ENCODE assay signal across 22 mouse cellular contexts in the genomic region with DNA sequence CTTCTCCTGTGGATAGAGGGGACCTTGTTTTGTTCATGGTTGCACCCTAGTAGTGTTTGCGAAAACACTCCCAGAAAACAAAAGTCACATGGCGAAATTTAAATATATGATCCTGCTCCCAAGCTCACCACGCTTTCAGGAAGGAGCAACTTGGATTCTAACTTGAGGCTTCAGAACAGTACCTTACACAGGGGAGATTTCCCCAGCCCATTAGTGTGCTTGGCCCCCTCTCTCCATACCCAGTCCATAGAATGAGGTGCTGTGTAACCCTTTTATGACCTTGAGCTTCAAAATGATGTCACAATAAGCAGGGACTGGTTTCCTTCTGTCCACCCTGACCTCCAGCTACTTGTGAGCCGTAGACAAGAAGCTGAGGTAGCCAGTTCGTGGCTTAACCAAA. TPM values are rescaled to one million over a fixed set of nuclear protein-coding genes. Genes with fewer than 3 reads are reported as not detected.
DNase-seq lines count a peak whose midpoint lies in the region; ATAC-seq and TF ChIP-seq lines count a peak whose summit lies in the region.
"Had no signal": no experiment of that assay in that cellular context is flagged by ENCODE, and none has a peak within 500 bp of the region (broad histone marks: within the 10 kb centered on the region; RNA-seq: fewer than 3 reads in every experiment).

TSS of gene Tex29 (plus strand) at position 301 of the 400 bp plus-strand sequence.

- H3K27ac ChIP-seq in embryonic facial prominence, embryonic 14.5 days (replicated peaks; ENCODE audit: low read depth, low read length), result 0 out of 2 replicates have a peak within 1 kb of the TSS, but pooled peaks have one; percentile 5
- H3K27ac ChIP-seq in embryonic facial prominence, embryonic 10.5 days (replicated peaks), result no peak within 1 kb of the TSS
- H3K27ac ChIP-seq in heart, embryonic 16.5 days (ENCODE audit: low read length), result peak within 1 kb of the TSS; percentile 75
- H3K27ac ChIP-seq in heart, embryonic 11.5 days (ENCODE audit: low read depth, low read length), result no peak within 1 kb of the TSS
- peak within 1 kb of the TSS; percentile 71 for H3K27ac ChIP-seq in neural tube, embryonic 13.5 days (replicated peaks)
- peak within 1 kb of the TSS; percentile 43; the same call in 1 of the 2 replicates for H3K27ac ChIP-seq in olfactory bulb, adult 2 months (ENCODE audit: insufficient read depth, low read depth, low read length)
- H3K27ac ChIP-seq: embryonic facial prominence, embryonic 15.5 days; gastrocnemius, adult 2 months; heart, adult 2 months; intestine, embryonic 15.5 days; liver, embryonic 15.5 days; midbrain, embryonic 12.5 days had no signal

- TF ChIP-seq CTCF in olfactory bulb, adult 2 months (IDR thresholded peaks at IDR 0.05; ENCODE audit: insufficient read depth, low read depth, low read length), result no peak

- H3K36me3 ChIP-seq in embryonic facial prominence, embryonic 14.5 days (ENCODE audit: control insufficient read depth, insufficient read depth, low read length), result 0 out of 2 replicates have a peak, but pooled peaks cover 2% of the 10 kb centered on the region
- H3K36me3 ChIP-seq in embryonic facial prominence, embryonic 10.5 days (replicated peaks), result peaks cover 9% of the 10 kb centered on the region
- H3K36me3 ChIP-seq in heart, embryonic 16.5 days (ENCODE audit: control insufficient read depth, insufficient read depth), result peaks cover under 1% of the 10 kb centered on the region
- H3K36me3 ChIP-seq in heart, embryonic 11.5 days (ENCODE audit: control insufficient read depth, insufficient read depth, low read length), result no peaks in the 10 kb centered on the region; the same call in 1 of the 2 replicates
- H3K36me3 ChIP-seq in neural tube, embryonic 13.5 days, result peaks cover 17% of the 10 kb centered on the region
- H3K36me3 ChIP-seq: intestine, embryonic 15.5 days; liver, embryonic 15.5 days had no signal

- no peaks in the 10 kb centered on the region for H3K27me3 ChIP-seq in embryonic facial prominence, embryonic 14.5 days (replicated peaks; ENCODE audit: control insufficient read depth, insufficient read depth, low read length)
- H3K27me3 ChIP-seq in embryonic facial prominence, embryonic 10.5 days (replicated peaks; ENCODE audit: low read depth, poor library complexity, severe bottlenecking), result no peaks in the 10 kb centered on the region
- no peaks in the 10 kb centered on the region for H3K27me3 ChIP-seq in heart, embryonic 16.5 days (ENCODE audit: control insufficient read depth, insufficient read depth, low read length)
- no peaks in the 10 kb centered on the region for H3K27me3 ChIP-seq in heart, embryonic 11.5 days (ENCODE audit: control insufficient read depth, insufficient read depth, low read length)
- no peaks in the 10 kb centered on the region for H3K27me3 ChIP-seq in neural tube, embryonic 13.5 days
- H3K27me3 ChIP-seq: embryonic facial prominence, embryonic 15.5 days; intestine, embryonic 15.5 days; liver, embryonic 15.5 days; midbrain, embryonic 12.5 days had no signal

- ATAC-seq in embryonic facial prominence, embryonic 14.5 days (ENCODE audit: low read depth), result no peak
- no peak for ATAC-seq in heart, embryonic 16.5 days (replicated peaks; ENCODE audit: extremely low read depth, insufficient read depth, low FRiP score)
- no peak for ATAC-seq in heart, embryonic 11.5 days (replicated peaks; ENCODE audit: insufficient number of reproducible peaks, low FRiP score, low TSS enrichment)
- no peak for ATAC-seq in neural tube, embryonic 13.5 days (ENCODE audit: low read depth)
- ATAC-seq in megakaryocyte progenitor cell, adult 5-6 weeks (replicated peaks; ENCODE audit: poor library complexity), result no peak
- ATAC-seq: CD4-positive, CD25-positive, alpha-beta regulatory T cell, adult 4 months; intestine, embryonic 15.5 days had no signal

- DNase-seq in embryonic facial prominence, embryonic 14.5 days (ENCODE audit: low spot score), result no peak
- DNase-seq in embryonic facial prominence, embryonic 10.5 days (ENCODE audit: low spot score), result no peak
- DNase-seq in neural tube, embryonic 10.5 days (ENCODE audit: extremely low spot score, low spot score), result no peak
- DNase-seq: cerebellum, adult 9-11 months; gastrocnemius, adult 2 months; heart, adult 2 months; right cerebral cortex, postnatal 25 days; thymus, postnatal 36 days had no signal

- no peaks in the 10 kb centered on the region for H3K4me1 ChIP-seq in embryonic facial prominence, embryonic 14.5 days (ENCODE audit: control insufficient read depth, insufficient read depth, low read length)
- peaks cover 12% of the 10 kb centered on the region for H3K4me1 ChIP-seq in embryonic facial prominence, embryonic 10.5 days
- H3K4me1 ChIP-seq in heart, embryonic 16.5 days (ENCODE audit: control insufficient read depth, insufficient read depth, low read length), result peaks cover 17% of the 10 kb centered on the region
- H3K4me1 ChIP-seq in heart, embryonic 11.5 days (ENCODE audit: control insufficient read depth, insufficient read depth, low read length), result peaks cover 16% of the 10 kb centered on the region
- peaks cover 40% of the 10 kb centered on the region for H3K4me1 ChIP-seq in neural tube, embryonic 13.5 days (replicated peaks)
- peaks cover 25% of the 10 kb centered on the region for H3K4me1 ChIP-seq in olfactory bulb, adult 2 months (ENCODE audit: control insufficient read depth, insufficient read depth, low read length)
- H3K4me1 ChIP-seq: liver, embryonic 15.5 days had no signal

- 84% methylated on average over 5 of the region's 5 CpGs for WGBS in embryonic facial prominence, embryonic 14.5 days
- WGBS in embryonic facial prominence, embryonic 10.5 days, result 83% methylated on average over 5 of the region's 5 CpGs
- 80% methylated on average over 5 of the region's 5 CpGs for WGBS in heart, embryonic 16.5 days
- 77% methylated on average over 5 of the region's 5 CpGs for WGBS in heart, embryonic 11.5 days (ENCODE audit: insufficient replicate concordance)
- 94% methylated on average over 5 of the region's 5 CpGs for WGBS in neural tube, embryonic 13.5 days
- WGBS in olfactory bulb, adult 2 months, result 81% methylated on average over 5 of the region's 5 CpGs

- H3K4me2 ChIP-seq in embryonic facial prominence, embryonic 14.5 days (ENCODE audit: low read depth, low read length), result no peak within 1 kb of the TSS
- H3K4me2 ChIP-seq in heart, embryonic 16.5 days (ENCODE audit: low read depth, low read length), result peak within 1 kb of the TSS; percentile 45; the same call in 1 of the 2 replicates
- H3K4me2 ChIP-seq in heart, embryonic 11.5 days, result no peak within 1 kb of the TSS
- H3K4me2 ChIP-seq in neural tube, embryonic 13.5 days, result no peak within 1 kb of the TSS
- H3K4me2 ChIP-seq: embryonic facial prominence, embryonic 15.5 days; intestine, embryonic 15.5 days; liver, embryonic 15.5 days; midbrain, embryonic 12.5 days had no signal

- TF ChIP-seq POLR2A in olfactory bulb, adult 2 months (IDR thresholded peaks at IDR 0.05; ENCODE audit: insufficient read depth, low read depth, low read length), result no peak

- H3K4me3 ChIP-seq in embryonic facial prominence, embryonic 14.5 days (ENCODE audit: low read depth, low read length), result no peak within 1 kb of the TSS
- H3K4me3 ChIP-seq in embryonic facial prominence, embryonic 10.5 days, result no peak within 1 kb of the TSS
- no peak within 1 kb of the TSS for H3K4me3 ChIP-seq in heart, embryonic 16.5 days (ENCODE audit: low read length)
- H3K4me3 ChIP-seq in heart, embryonic 11.5 days (ENCODE audit: low read depth, low read length), result no peak within 1 kb of the TSS
- H3K4me3 ChIP-seq in neural tube, embryonic 13.5 days, result no peak within 1 kb of the TSS
- H3K4me3 ChIP-seq in olfactory bulb, adult 2 months (ENCODE audit: insufficient read depth, low read depth, low read length), result no peak within 1 kb of the TSS
- H3K4me3 ChIP-seq: embryonic facial prominence, embryonic 15.5 days; gastrocnemius, adult 2 months; heart, adult 2 months; intestine, embryonic 15.5 days; liver, embryonic 15.5 days; midbrain, embryonic 12.5 days had no signal

- H3K9me3 ChIP-seq in embryonic facial prominence, embryonic 14.5 days (ENCODE audit: control insufficient read depth, low read length), result no peaks in the 10 kb centered on the region
- no peaks in the 10 kb centered on the region for H3K9me3 ChIP-seq in embryonic facial prominence, embryonic 10.5 days
- no peaks in the 10 kb centered on the region for H3K9me3 ChIP-seq in heart, embryonic 16.5 days (replicated peaks; ENCODE audit: control insufficient read depth, low read length)
- no peaks in the 10 kb centered on the region for H3K9me3 ChIP-seq in heart, embryonic 11.5 days (replicated peaks; ENCODE audit: control insufficient read depth, low read length)
- H3K9me3 ChIP-seq in neural tube, embryonic 13.5 days, result no peaks in the 10 kb centered on the region
- H3K9me3 ChIP-seq: embryonic facial prominence, embryonic 15.5 days; G1E; intestine, embryonic 15.5 days; liver, embryonic 15.5 days; midbrain, embryonic 12.5 days had no signal

- no peak within 1 kb of the TSS for H3K9ac ChIP-seq in embryonic facial prominence, embryonic 14.5 days (ENCODE audit: low read depth, low read length)
- H3K9ac ChIP-seq in heart, embryonic 16.5 days (ENCODE audit: low read length), result no peak within 1 kb of the TSS; the same call in none of the 2 replicates
- H3K9ac ChIP-seq in heart, embryonic 11.5 days (ENCODE audit: low read depth, low read length), result no peak within 1 kb of the TSS
- H3K9ac ChIP-seq in neural tube, embryonic 13.5 days, result no peak within 1 kb of the TSS
- H3K9ac ChIP-seq: embryonic facial prominence, embryonic 15.5 days; intestine, embryonic 15.5 days; liver, embryonic 15.5 days; midbrain, embryonic 12.5 days had no signal

RNA-seq across cellular contexts. Expression of gene Tex29, which starts in this region (rescaled TPM):
- polyA plus RNA-seq in embryonic facial prominence, embryonic 14.5 days (2014; fragmentation: Nextera tagmentation; extraction: Ambion mirVana), result not detected in 2 replicates
- not detected in 2 replicates for polyA plus RNA-seq in embryonic facial prominence, embryonic 10.5 days (2016; fragmentation: Nextera tagmentation; extraction: Ambion mirVana)
- not detected in 2 replicates for polyA plus RNA-seq in heart, embryonic 16.5 days (2015; fragmentation: Nextera tagmentation; extraction: Ambion mirVana)
- polyA plus RNA-seq in heart, embryonic 11.5 days (2014; fragmentation: Nextera tagmentation; extraction: Ambion mirVana), result 0.63 TPM in 1 of 2 replicates, not detected in the other
- 0.43 TPM in 1 of 2 replicates, not detected in the other for polyA plus RNA-seq in neural tube, embryonic 13.5 days (2015; fragmentation: Nextera tagmentation; extraction: Ambion mirVana)
- not detected in 2 replicates for polyA plus RNA-seq in olfactory bulb, adult 2 months (2012; ENCODE audit: insufficient read depth, insufficient read length, low replicate concordance, missing spikeins)
- not detected in 2 replicates for total RNA-seq in megakaryocyte progenitor cell, adult 5-6 weeks (2015)
- total RNA-seq in megakaryocyte progenitor cell, adult 5-6 weeks (2017), result not detected in 2 replicates
- total RNA-seq: G1E; gastrocnemius, adult 2 months; heart, adult 2 months had no signal
- polyA plus RNA-seq: CD4-positive, CD25-positive, alpha-beta regulatory T cell, adult 4 months; embryonic facial prominence, embryonic 15.5 days; heart, adult 2 months; intestine, embryonic 15.5 days; kidney, embryonic 14.5 days; large intestine, adult 2 months; liver, embryonic 15.5 days; neural tube, embryonic 11.5 days had no signal

Comparison
In these comparisons a context has a peak if more than half of its experiments do, and no peak if none do; other contexts are left out.
1. H3K27ac ChIP-seq: peak in embryonic facial prominence, embryonic 14.5 days (single experiment), heart, embryonic 16.5 days (single experiment), neural tube, embryonic 13.5 days (single experiment) and olfactory bulb, adult 2 months (single experiment); none in embryonic facial prominence, embryonic 10.5 days (single experiment) and heart, embryonic 11.5 days (single experiment).